Mouse (Mus musculus) adrenal gland, adult (tissue): ENCODE data around the gene Olfr124.

Experiments used
- DNase-seq, 2 experiments: peaks; one replicate each; pipeline ENCODE4 v3.0.0; 2022 to 2023; ENCODE audit warnings: low spot score in 1 of 2; ENCODE audit not compliant: inconsistent age in 2 of 2

Gene Olfr124

DNA sequence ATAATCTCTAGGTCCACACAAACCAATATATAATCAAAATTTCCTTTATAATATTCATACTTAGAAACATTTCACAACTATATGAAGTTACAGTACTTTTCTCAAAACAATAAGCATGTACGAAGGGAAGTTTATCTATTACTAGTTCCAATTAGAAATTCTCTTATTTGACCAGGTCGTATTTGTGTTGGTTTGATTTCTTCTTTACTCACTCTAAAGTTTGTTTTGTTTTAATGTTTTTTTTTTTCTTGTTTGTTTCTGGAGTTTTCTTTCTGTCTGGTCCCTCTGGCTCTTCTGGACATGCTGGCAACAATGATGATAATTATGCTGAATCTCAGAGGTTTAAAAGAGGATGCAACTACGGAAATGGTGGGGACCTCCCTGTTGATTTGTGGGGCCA lies at the start of gene Olfr124:
TSS of gene Olfr124 (plus strand) at position 301 of the 400 bp plus-strand sequence.
- DNase-seq = no peak

DNA sequence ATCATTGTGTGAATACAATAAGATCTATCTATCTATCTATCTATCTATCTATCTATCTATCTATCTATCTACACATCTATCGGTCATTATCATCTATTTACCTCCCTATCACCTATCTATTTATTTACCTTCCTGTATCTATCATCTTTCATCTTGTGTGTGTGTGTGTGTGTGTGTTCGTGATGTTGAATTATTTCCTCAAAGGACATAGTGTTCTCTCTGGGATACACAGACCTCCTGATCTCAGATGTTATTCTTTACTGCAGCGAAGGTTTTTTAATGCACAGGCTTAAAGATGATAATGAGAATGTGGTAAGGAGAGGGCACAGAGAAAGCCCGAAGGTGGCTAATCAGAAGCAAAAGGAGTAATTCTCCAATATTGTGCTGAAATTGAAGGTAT lies 31.4 kb upstream of the Olfr124 start, which contains the start of gene Olfr122:
TSS of gene Olfr122 (plus strand) at position 301 of the 400 bp plus-strand sequence.
- DNase-seq = no peak

GRCm38 (mm10) chr17:37793229-37793628 lies 6.5 kb upstream of the Olfr124 start, which contains the start of gene Olfr123:
Olfr123 (plus strand) TSS chr17:37793529.
- DNase-seq = no peak

DNA sequence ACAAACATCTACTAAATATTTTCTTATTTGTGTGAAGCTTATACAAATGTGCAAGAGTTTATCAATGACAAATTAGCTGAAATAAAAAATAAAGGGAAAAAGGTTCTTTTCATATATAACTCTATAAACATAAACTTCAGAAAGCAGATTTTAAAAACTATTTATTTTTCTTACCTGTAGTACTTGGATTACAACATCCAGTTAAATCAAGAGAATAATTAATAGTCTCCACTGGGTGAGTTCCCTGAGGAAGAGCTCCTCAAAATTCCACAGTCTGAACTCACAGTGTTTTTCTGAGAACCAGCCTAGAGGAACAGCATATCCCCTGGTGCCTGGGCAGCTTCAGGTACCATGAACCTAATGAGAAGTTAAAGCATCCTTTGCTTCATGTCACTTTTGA lies 33.0 kb downstream of the Olfr124 start, which contains the start of gene Olfr125:
TSS of gene Olfr125 (plus strand) at position 301 of the 400 bp plus-strand sequence.
- no peak for DNase-seq

GRCm38 (mm10) chr17:37847183-37847582 lies 47.5 kb downstream of the Olfr124 start, which contains the start of gene Olfr126:
Olfr126 (plus strand) TSS chr17:37847483.
- DNase-seq = no peak
